Mouse (Mus musculus) neural tube, embryonic 14.5 days (tissue): ENCODE results near the gene Ankfy1. TPM values are rescaled to one million over a fixed set of nuclear protein-coding genes. Genes with fewer than 3 reads are reported as not detected.
"Not testable (repeated sequence)": the region's sequence is repeated elsewhere in the genome, so short reads cannot be mapped to it uniquely, and the experiment has no call there.

Experiments
- ATAC-seq: fragments of 200-750 bp; cut with Nextera tagmentation; 2 replicates; pipeline ENCODE4 v1.8.0; 2017; ENCODE audit warnings: low read depth, mild to moderate bottlenecking, moderate TSS enrichment, moderate library complexity
- H3K27ac ChIP-seq: fragments of 300-500 bp; sonication (generic); 2 replicates; pipeline ENCODE4 v1.5.1; 2014; ENCODE audit warnings: low read depth, mild to moderate bottlenecking, control low read depth, low read length, moderate library complexity, mixed read lengths
- H3K27me3 ChIP-seq: fragments of 300-500 bp; sonication (generic); 2 replicates; pipeline ENCODE4 v1.6.1; 2014; ENCODE audit warnings: low read length; ENCODE audit not compliant: control insufficient read depth, insufficient read depth
- H3K36me3 ChIP-seq: fragments of 300-500 bp; sonication (generic); 2 replicates; pipeline ENCODE4 v1.6.1; 2014; ENCODE audit warnings: low read length, mixed read lengths; ENCODE audit not compliant: control insufficient read depth, insufficient read depth
- H3K4me1 ChIP-seq: fragments of 300-500 bp; sonication (generic); 2 replicates; pipeline ENCODE4 v1.6.1; 2014; ENCODE audit warnings: low read length; ENCODE audit not compliant: control insufficient read depth, insufficient read depth
- H3K4me2 ChIP-seq: fragments of 300-500 bp; sonication (generic); 2 replicates; pipeline ENCODE4 v1.6.1; 2014; ENCODE audit warnings: mild to moderate bottlenecking, low read depth, low read length, control low read depth
- H3K4me3 ChIP-seq: fragments of 300-500 bp; sonication (generic); 2 replicates; pipeline ENCODE4 v1.5.1; 2014; ENCODE audit warnings: low read depth, low read length, control low read depth, mixed read lengths
- H3K9ac ChIP-seq: fragments of 300-500 bp; sonication (generic); replicated peaks from 2 replicates; pipeline ENCODE4 v1.6.1; 2014; ENCODE audit warnings: low read depth, mild to moderate bottlenecking, control low read depth, low read length, mixed read lengths
- H3K9me3 ChIP-seq: fragments of 300-500 bp; sonication (generic); 2 replicates; pipeline ENCODE4 v1.6.1; 2016; ENCODE audit warnings: low read length; ENCODE audit not compliant: control insufficient read depth
- WGBS: fragments of 180-500 bp; shearing (Covaris S2); extraction: QIAGEN DNeasy Blood & Tissue Kit; methylation state at CpG from one replicate; pipeline ENCODE4 v1.1.7; 2014; 5-methylcytosine and 5-hydroxymethylcytosine counted together
- polyA plus RNA-seq: library from polyadenylated mRNA; unstranded; fragments of >200 nt; fragmentation: Nextera tagmentation; extraction: Ambion mirVana; gene quantifications from 2 replicates; pipeline ENCODE4 v1.2.1, GENCODE M21; 2014

Gene Ankfy1
- polyA plus RNA-seq, 1 experiment from 2014 or later = 31.2 TPM

DNA sequence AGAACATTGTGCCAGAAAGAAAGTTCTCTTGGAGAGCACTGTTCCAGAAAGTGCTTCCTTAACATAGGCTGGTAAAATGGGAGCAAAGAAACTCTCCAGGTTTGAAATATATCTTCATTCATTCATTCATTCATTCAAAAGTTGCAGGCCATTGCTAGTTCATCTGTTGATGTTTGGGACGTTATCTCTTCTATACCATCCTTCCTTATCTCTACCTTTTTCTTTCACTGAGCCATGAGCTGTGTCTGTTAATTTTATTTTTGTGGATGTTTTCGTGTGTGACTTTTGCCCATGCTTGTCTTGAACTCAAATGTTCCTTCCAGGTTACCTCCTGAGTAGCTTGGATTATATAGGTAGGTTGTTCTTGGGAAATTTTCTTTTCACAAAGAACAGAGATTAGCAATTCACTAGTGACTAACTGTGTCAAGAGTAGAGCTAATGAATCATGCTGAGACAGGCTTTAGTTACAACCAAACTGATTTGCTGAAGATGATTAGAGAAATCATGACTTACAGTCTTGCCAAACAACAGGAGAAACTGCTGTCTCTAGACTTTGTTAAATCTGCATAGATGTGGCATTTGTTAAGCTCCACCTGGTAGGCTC, 6.7 kb downstream of the Ankfy1 start:
- no peak overlapping the region for H3K4me2 ChIP-seq
- H3K4me1 ChIP-seq = peaks cover 3% of the 10 kb centered on the region
- H3K27ac ChIP-seq = no peak overlapping the region
- H3K9ac ChIP-seq = no peak overlapping the region
- H3K4me3 ChIP-seq = no peak overlapping the region
- H3K9me3 ChIP-seq = no peaks in the 10 kb centered on the region
- 97% methylated on average over 2 of the region's 2 CpGs for WGBS
- no peak for ATAC-seq
- no peaks in the 10 kb centered on the region for H3K36me3 ChIP-seq
- no peaks in the 10 kb centered on the region for H3K27me3 ChIP-seq

DNA sequence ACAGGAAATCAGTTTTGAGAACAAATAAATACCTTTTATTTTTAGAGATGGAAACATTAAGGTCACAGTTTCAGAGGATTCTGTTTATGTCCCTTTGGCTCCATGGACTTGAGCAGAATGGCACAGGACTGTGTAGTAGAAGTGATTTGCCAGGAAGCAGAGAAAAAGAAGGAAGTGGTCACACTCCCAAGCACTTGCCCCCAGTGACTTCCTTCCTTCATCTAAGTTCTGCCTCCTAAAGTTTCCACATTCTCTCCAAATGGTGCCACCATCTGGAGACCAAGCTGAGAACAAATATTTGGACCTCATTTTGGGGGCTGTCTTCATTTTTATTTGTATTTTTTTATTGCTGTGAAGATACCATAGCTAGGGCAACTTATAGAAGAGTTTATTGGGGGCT, 7.5 kb downstream of the Ankfy1 start:
- Histone ChIP-seq H3K4me3 (no peak overlapping the region), H3K4me1 (no peaks in the 10 kb centered on the region), H3K27ac (no peak overlapping the region), H3K4me2 (no peak overlapping the region), H3K27me3 (no peaks in the 10 kb centered on the region), H3K36me3 (no peaks in the 10 kb centered on the region), H3K9ac (no peak overlapping the region), H3K9me3 (no peaks in the 10 kb centered on the region)
- ATAC-seq = no peak

GRCm38 (mm10) chr11:72705111-72705510, 15.3 kb downstream of the Ankfy1 start:
- 89% methylated on average over 2 of the region's 2 CpGs for WGBS
- not testable (repeated sequence) for H3K27ac ChIP-seq, H3K36me3 ChIP-seq, H3K4me2 ChIP-seq, H3K27me3 ChIP-seq, H3K4me1 ChIP-seq, ATAC-seq, H3K9ac ChIP-seq, H3K9me3 ChIP-seq, H3K4me3 ChIP-seq

GRCm38 (mm10) chr11:72712721-72713120, 22.9 kb downstream of the Ankfy1 start:
- WGBS = 87% methylated on average over 5 of the region's 5 CpGs
- peaks cover 9% of the 10 kb centered on the region; the same call in 1 of the 2 replicates for H3K36me3 ChIP-seq
- no peak overlapping the region for H3K9ac ChIP-seq
- no peak overlapping the region for H3K4me2 ChIP-seq
- no peak overlapping the region for H3K4me3 ChIP-seq
- no peak for ATAC-seq
- no peak overlapping the region for H3K27ac ChIP-seq
- H3K9me3 ChIP-seq = no peaks in the 10 kb centered on the region
- no peaks in the 10 kb centered on the region for H3K4me1 ChIP-seq
- no peaks in the 10 kb centered on the region for H3K27me3 ChIP-seq

GRCm38 (mm10) chr11:72718161-72718560, 28.4 kb downstream of the Ankfy1 start:
- 94% methylated on average over 3 of the region's 3 CpGs for WGBS
- no peaks in the 10 kb centered on the region for H3K27me3 ChIP-seq
- H3K9me3 ChIP-seq = no peaks in the 10 kb centered on the region
- no peaks in the 10 kb centered on the region for H3K4me1 ChIP-seq
- H3K4me3 ChIP-seq = no peak overlapping the region
- H3K27ac ChIP-seq = no peak overlapping the region
- no peak overlapping the region for H3K4me2 ChIP-seq
- H3K9ac ChIP-seq = no peak overlapping the region
- no peak for ATAC-seq
- peaks cover 3% of the 10 kb centered on the region; the same call in 1 of the 2 replicates for H3K36me3 ChIP-seq

DNA sequence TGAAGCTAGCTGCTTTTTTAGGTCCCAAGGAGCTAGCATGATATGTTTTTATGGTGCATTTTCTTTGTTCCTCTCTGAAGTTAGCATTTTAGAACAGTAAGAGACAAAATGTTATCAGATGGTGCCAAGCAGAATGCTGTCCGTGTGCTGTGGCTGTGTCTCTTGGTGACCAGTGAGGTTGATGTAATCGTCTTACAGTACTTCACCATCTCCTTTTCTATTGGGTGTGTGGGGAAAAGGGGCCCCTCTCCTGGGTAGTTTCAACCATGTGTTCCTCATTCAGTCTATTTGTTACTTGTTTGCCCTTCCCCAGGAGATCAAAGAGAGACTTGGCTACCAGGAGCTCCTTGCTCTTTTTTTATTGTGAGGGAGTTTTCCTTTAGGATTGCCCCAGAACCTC, 33.4 kb downstream of the Ankfy1 start:
- Histone ChIP-seq H3K27me3 (no peaks in the 10 kb centered on the region), H3K27ac (no peak overlapping the region), H3K4me1 (no peaks in the 10 kb centered on the region), H3K9ac (no peak overlapping the region), H3K9me3 (no peaks in the 10 kb centered on the region), H3K36me3 (peaks cover 7% of the 10 kb centered on the region; the same call in 1 of the 2 replicates), H3K4me2 (no peak overlapping the region), H3K4me3 (no peak overlapping the region)
- WGBS = 56% methylated on average over 2 of the region's 2 CpGs
- no peak for ATAC-seq

GRCm38 (mm10) chr11:72723871-72724270, 34.1 kb downstream of the Ankfy1 start:
- Histone ChIP-seq H3K9me3 (no peaks in the 10 kb centered on the region), H3K4me3 (no peak overlapping the region), H3K4me1 (no peaks in the 10 kb centered on the region), H3K4me2 (no peak overlapping the region), H3K27ac (no peak overlapping the region), H3K36me3 (peaks cover 12% of the 10 kb centered on the region; the same call in 1 of the 2 replicates), H3K9ac (no peak overlapping the region), H3K27me3 (no peaks in the 10 kb centered on the region)
- ATAC-seq = no peak

DNA sequence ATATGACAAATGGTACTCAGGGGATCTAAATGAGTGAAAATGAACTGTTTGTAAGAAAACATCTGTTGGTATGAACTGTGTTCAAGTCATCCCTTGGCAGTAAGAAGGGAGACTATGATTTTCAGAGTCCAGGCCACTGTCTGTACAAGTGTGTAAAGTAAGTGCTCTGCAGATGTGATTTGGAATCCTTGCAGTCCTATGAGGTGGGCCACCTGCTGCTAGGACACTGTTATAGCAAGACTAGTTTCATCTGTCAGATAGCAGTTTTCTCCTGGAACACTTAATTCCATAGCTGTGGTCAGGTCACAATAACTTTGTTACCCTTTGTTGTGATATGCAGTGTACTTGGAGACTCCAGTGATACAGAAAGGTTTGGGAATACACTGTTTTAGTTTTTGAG, 36.2 kb downstream of the Ankfy1 start:
- H3K27ac ChIP-seq = no peak overlapping the region
- no peak overlapping the region for H3K4me2 ChIP-seq
- H3K9ac ChIP-seq = no peak overlapping the region
- ATAC-seq = no peak
- no peaks in the 10 kb centered on the region for H3K9me3 ChIP-seq
- no peaks in the 10 kb centered on the region for H3K27me3 ChIP-seq
- H3K36me3 ChIP-seq = peaks cover 28% of the 10 kb centered on the region
- H3K4me1 ChIP-seq = no peaks in the 10 kb centered on the region
- H3K4me3 ChIP-seq = no peak overlapping the region

GRCm38 (mm10) chr11:72733736-72734135, 43.9 kb downstream of the Ankfy1 start:
- no peaks in the 10 kb centered on the region for H3K27me3 ChIP-seq
- no peak for ATAC-seq
- no peak overlapping the region for H3K9ac ChIP-seq
- H3K4me2 ChIP-seq = no peak overlapping the region
- 92% methylated on average over 3 of the region's 3 CpGs for WGBS
- no peak overlapping the region for H3K4me3 ChIP-seq
- no peaks in the 10 kb centered on the region for H3K9me3 ChIP-seq
- H3K36me3 ChIP-seq = peaks cover 46% of the 10 kb centered on the region
- H3K27ac ChIP-seq = no peak overlapping the region
- H3K4me1 ChIP-seq = no peaks in the 10 kb centered on the region
